Mouse (Mus musculus): Measurements from ENCODE around the gene Gusb. TPM values are rescaled to one million over a fixed set of nuclear protein-coding genes. Genes with fewer than 3 reads are reported as not detected.

Gene Gusb
- total RNA-seq (2014; rRNA removed): 26.2 and 27.4 TPM in 2 replicates
- polyA plus RNA-seq (2015; fragmentation: Nextera tagmentation; extraction: Ambion mirVana): 44.7 and 47.0 TPM in 2 replicates

DNA sequence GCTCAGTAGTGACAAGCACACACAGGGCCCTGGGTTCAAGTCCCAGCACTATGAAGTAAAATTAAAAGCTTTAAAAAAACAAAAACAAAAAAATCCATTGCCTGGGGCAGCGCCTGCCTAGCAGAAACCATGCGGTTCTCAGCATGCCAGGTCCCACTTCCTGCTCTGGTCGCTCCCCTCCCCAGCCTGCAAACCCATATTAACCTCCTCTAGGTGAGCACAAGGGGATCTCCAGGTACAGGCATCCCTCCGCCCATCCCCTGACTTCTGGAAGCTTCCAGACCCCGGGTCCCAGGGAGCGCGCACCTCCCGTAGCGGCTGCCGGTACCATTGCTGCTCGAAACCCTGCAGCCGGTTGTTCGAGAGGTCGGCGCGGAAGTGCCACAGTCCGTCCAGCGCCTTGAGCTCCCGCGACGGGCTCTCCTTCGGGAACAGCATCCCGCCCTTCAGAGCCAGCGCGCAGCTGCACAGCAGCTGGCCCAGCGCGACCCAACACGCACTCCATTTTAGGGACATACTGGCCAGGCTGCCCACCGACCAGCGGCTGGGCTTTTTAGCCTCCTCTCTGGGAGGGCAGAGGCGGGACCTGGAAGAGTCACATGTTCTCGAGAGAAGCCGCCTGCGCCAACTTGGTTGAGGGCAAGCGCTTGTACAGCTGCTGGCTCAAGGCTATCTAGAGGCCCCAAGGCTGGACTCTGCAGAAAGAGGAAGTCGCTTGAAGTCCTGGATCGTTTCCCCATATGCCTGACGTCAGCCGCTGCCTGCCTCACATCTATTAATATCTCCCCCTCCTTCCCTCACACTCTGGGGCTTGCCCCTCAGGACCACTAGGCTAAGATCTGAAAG, at the start of gene Gusb:
Gene Gusb, minus strand, starts transcription at position 749 of the 846 bp plus-strand sequence.
- Histone ChIP-seq H3K4me3 (ENCODE audit: low read length) (peak within 1 kb of the TSS; percentile 62), H3K4me2 (ENCODE audit: low read depth, low read length) (peak within 1 kb of the TSS; percentile 84), H3K36me3 (ENCODE audit: insufficient read depth, low read length) (no peaks in the 10 kb centered on the region), H3K9ac (replicated peaks; ENCODE audit: low read length) (peak within 1 kb of the TSS; percentile 68), H3K27ac (peak within 1 kb of the TSS; percentile 37), H3K9me3 (ENCODE audit: low read length) (no peaks in the 10 kb centered on the region), H3K4me1 (ENCODE audit: insufficient read depth, low read length) (no peaks in the 10 kb centered on the region), H3K27me3 (ENCODE audit: insufficient read depth, low read length) (no peaks in the 10 kb centered on the region)
- under 1% methylated on average over 39 of the region's 39 CpGs for WGBS
- TF ChIP-seq CTCF (IDR thresholded peaks at IDR 0.05; ENCODE audit: low read depth): 0 out of 2 replicates have a peak, but pooled peaks have one; percentile 12
- DNase-seq (ENCODE audit: low spot score) (peak; percentile 89), ATAC-seq (peak; percentile 90)

DNA sequence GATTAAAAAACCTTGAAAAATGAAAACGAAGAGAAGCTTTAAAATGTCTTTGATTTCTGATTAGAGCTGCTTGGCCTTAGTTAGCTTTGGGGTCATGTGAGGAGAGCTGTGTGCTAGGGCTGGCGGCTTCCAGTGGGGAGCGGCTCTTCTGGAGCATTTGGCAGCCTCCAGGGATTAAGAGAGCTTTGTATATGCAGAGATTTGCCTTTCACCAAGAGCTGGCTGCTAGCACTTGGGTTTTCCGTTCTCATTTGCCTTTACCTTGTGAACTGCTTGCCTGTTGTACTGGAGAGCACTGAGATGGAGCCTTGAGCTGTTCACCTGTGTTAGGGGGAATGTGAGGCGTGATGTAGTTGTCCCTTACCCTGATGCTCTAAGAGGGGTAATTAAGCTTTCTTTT, 49.7 kb upstream of the Gusb start:
- DNase-seq (ENCODE audit: low spot score): no peak
- no peak overlapping the region for H3K4me2 ChIP-seq (ENCODE audit: low read depth, low read length)
- H3K9ac ChIP-seq (replicated peaks; ENCODE audit: low read length): no peak overlapping the region
- H3K4me3 ChIP-seq (ENCODE audit: low read length): no peak overlapping the region
- ATAC-seq: no peak
- TF ChIP-seq CTCF (IDR thresholded peaks at IDR 0.05; ENCODE audit: low read depth): no peak
- H3K36me3 ChIP-seq (ENCODE audit: insufficient read depth, low read length): no peaks in the 10 kb centered on the region
- 72% methylated on average over 5 of the region's 5 CpGs for WGBS
- no peak overlapping the region for H3K27ac ChIP-seq
- no peaks in the 10 kb centered on the region for H3K4me1 ChIP-seq (ENCODE audit: insufficient read depth, low read length)
- H3K9me3 ChIP-seq (ENCODE audit: low read length): no peaks in the 10 kb centered on the region
- no peaks in the 10 kb centered on the region for H3K27me3 ChIP-seq (ENCODE audit: insufficient read depth, low read length)

DNA sequence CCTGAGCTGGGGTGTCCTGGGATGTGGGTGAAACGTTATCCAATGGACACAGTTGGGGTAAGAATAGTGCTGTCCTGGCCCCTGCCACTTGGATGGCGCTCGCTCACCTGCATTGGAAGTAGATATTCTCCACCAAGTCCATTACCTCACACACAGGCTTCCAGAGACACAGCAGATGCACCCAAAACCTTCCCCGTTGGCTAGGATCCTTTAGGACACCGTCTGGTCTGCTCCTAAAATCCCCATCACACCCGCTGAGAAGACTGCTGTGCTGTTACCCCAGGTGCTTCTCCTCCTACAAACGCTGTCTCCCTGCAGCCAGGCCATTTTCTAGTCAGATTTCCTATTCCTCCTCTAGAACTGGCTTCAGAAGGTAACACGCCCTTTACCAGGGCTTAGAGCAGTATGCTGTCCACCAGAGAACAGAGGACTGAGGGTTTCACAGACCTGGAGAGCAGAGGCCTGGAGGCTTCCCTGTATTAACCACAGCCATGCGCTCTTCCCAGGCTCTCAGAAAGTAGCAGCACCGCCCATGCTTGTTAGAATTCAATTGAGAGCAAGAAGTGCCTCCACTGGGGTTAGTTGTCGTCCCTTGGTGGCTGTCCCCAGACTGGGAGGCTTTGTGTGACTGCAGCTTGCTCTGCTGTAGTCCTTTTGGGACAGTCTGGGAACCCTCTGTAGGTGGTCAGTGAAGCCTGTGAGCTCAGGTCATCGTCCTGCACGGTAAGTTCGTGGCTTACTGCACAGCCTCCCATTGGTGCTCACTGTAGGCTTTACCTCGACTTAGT, 48.4 kb upstream of the Gusb start:
- DNase-seq (ENCODE audit: low spot score): no peak
- no peak for ATAC-seq
- peaks cover 8% of the 10 kb centered on the region; the same call in 1 of the 2 replicates for H3K36me3 ChIP-seq (ENCODE audit: insufficient read depth, low read length)

DNA sequence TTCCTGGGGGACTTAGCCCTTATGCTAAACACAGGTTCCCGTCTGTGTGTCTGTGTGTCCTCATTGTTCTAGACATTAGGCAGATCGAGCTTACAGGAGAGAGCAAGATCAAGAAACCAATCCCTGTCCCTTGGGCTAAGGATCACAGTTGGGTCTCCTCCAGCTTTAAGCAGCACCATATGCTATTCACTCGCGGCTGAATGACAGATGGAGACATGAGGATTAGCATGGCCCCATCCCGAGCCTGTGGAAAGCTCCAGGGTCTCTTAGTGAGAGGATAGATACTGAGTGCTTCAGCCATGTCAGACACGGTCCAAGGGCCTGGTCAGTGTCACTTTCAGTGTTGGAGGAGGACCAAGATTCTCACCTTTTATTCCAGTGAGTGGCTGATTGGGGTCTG, 47.6 kb upstream of the Gusb start:
- Histone ChIP-seq H3K4me2 (ENCODE audit: low read depth, low read length) (no peak overlapping the region), H3K27me3 (ENCODE audit: insufficient read depth, low read length) (no peaks in the 10 kb centered on the region), H3K9ac (replicated peaks; ENCODE audit: low read length) (no peak overlapping the region), H3K4me1 (ENCODE audit: insufficient read depth, low read length) (no peaks in the 10 kb centered on the region), H3K9me3 (ENCODE audit: low read length) (no peaks in the 10 kb centered on the region), H3K4me3 (ENCODE audit: low read length) (no peak overlapping the region), H3K36me3 (ENCODE audit: insufficient read depth, low read length) (peaks cover 9% of the 10 kb centered on the region; the same call in 1 of the 2 replicates), H3K27ac (no peak overlapping the region)
- 49% methylated on average over 6 of the region's 6 CpGs for WGBS
- no peak for TF ChIP-seq CTCF (IDR thresholded peaks at IDR 0.05; ENCODE audit: low read depth)
- DNase-seq (ENCODE audit: low spot score) (peak; percentile 56), ATAC-seq (peak; percentile 58; the same call in 1 of the 2 replicates)

More for the DNA sequence above, 48.4 kb upstream of the Gusb start:
- Histone ChIP-seq H3K4me1 (ENCODE audit: insufficient read depth, low read length) (no peaks in the 10 kb centered on the region), H3K9me3 (ENCODE audit: low read length) (no peaks in the 10 kb centered on the region), H3K4me3 (ENCODE audit: low read length) (no peak overlapping the region), H3K27me3 (ENCODE audit: insufficient read depth, low read length) (no peaks in the 10 kb centered on the region), H3K27ac (no peak overlapping the region), H3K9ac (replicated peaks; ENCODE audit: low read length) (no peak overlapping the region), H3K4me2 (ENCODE audit: low read depth, low read length) (no peak overlapping the region)
- TF ChIP-seq CTCF (IDR thresholded peaks at IDR 0.05; ENCODE audit: low read depth): no peak
- 79% methylated on average over 15 of the region's 15 CpGs for WGBS

- no peak overlapping the region for H3K4me3 ChIP-seq (ENCODE audit: low read length)
- no peak for TF ChIP-seq CTCF (IDR thresholded peaks at IDR 0.05; ENCODE audit: low read depth)
- H3K4me2 ChIP-seq (ENCODE audit: low read depth, low read length): no peak overlapping the region
- no peak overlapping the region for H3K9ac ChIP-seq (replicated peaks; ENCODE audit: low read length)
- H3K4me1 ChIP-seq (ENCODE audit: insufficient read depth, low read length): no peaks in the 10 kb centered on the region
- no peaks in the 10 kb centered on the region for H3K27me3 ChIP-seq (ENCODE audit: insufficient read depth, low read length)
- no peak for ATAC-seq
- H3K27ac ChIP-seq: 0 out of 2 replicates have a peak overlapping the region, but pooled peaks have one; percentile 41
- no peaks in the 10 kb centered on the region for H3K9me3 ChIP-seq (ENCODE audit: low read length)
- peak; percentile 14 for DNase-seq (ENCODE audit: low spot score)
- 67% methylated on average over 15 of the region's 15 CpGs for WGBS
- peaks cover 17% of the 10 kb centered on the region for H3K36me3 ChIP-seq (ENCODE audit: insufficient read depth, low read length)
Observed at GRCm38 (mm10) chr5:130048786-130049520, 46.1 kb upstream of the Gusb start.

DNA sequence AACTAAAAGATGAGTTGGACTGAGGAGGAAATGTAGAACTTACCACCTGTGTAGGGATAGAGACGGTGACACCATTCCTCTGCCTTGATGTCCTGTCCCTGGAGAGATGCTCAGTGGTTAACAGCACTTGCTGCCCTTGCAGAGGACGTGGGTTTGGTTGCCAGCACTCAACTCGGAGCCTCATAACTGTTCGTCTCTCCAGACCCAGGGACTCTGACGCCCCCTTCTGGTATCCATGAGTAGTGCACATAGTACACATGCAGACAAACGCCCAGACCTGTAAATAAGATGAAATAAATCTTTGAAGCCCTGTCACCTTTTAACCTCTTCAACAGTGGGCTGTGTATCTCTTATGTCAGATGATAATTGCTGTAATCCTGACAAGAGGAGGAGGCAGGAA, 44.2 kb upstream of the Gusb start:
- peaks cover 23% of the 10 kb centered on the region for H3K36me3 ChIP-seq (ENCODE audit: insufficient read depth, low read length)

More for the DNA sequence above, 44.2 kb upstream of the Gusb start:
- Histone ChIP-seq H3K4me1 (ENCODE audit: insufficient read depth, low read length) (no peaks in the 10 kb centered on the region), H3K4me3 (ENCODE audit: low read length) (no peak overlapping the region), H3K27ac (no peak overlapping the region), H3K4me2 (ENCODE audit: low read depth, low read length) (no peak overlapping the region), H3K9ac (replicated peaks; ENCODE audit: low read length) (no peak overlapping the region), H3K27me3 (ENCODE audit: insufficient read depth, low read length) (no peaks in the 10 kb centered on the region), H3K9me3 (ENCODE audit: low read length) (no peaks in the 10 kb centered on the region)
- no peak for ATAC-seq
- peak; percentile 49 for TF ChIP-seq CTCF (IDR thresholded peaks at IDR 0.05; ENCODE audit: low read depth)
- DNase-seq (ENCODE audit: low spot score): no peak
- 82% methylated on average over 6 of the region's 6 CpGs for WGBS
